Comparison of ENCODE assay signal across 22 mouse cellular contexts in genomic region chr7:41560681-41561080, GRCm38 (mm10). TPM values are rescaled to one million over a fixed set of nuclear protein-coding genes. Genes with fewer than 3 reads are reported as not detected.
"Had no signal": no experiment of that assay in that cellular context is flagged by ENCODE, and none has a peak within 500 bp of the region (broad histone marks: within the 10 kb centered on the region; RNA-seq: fewer than 3 reads in every experiment).

No protein-coding gene starts in this region.

- ATAC-seq: liver, embryonic 12.5 days had no signal

- H3K36me3 ChIP-seq: limb, embryonic 15.5 days; liver, embryonic 12.5 days; lung, embryonic 15.5 days; midbrain, embryonic 12.5 days; stomach, embryonic 15.5 days had no signal

- H3K27ac ChIP-seq: limb, embryonic 15.5 days; liver, embryonic 12.5 days; lung, embryonic 15.5 days; midbrain, embryonic 12.5 days; stomach, embryonic 15.5 days had no signal

- H3K9ac ChIP-seq: limb, embryonic 15.5 days; liver, embryonic 12.5 days; lung, embryonic 15.5 days; midbrain, embryonic 12.5 days; stomach, embryonic 15.5 days had no signal

- H3K4me2 ChIP-seq: limb, embryonic 15.5 days; liver, embryonic 12.5 days; lung, embryonic 15.5 days; midbrain, embryonic 12.5 days; stomach, embryonic 15.5 days had no signal

- H3K4me3 ChIP-seq: limb, embryonic 15.5 days; liver, embryonic 12.5 days; lung, embryonic 15.5 days; midbrain, embryonic 12.5 days; stomach, embryonic 15.5 days had no signal

- H3K27me3 ChIP-seq: limb, embryonic 15.5 days; liver, embryonic 12.5 days; lung, embryonic 15.5 days; midbrain, embryonic 12.5 days; stomach, embryonic 15.5 days had no signal

- H3K4me1 ChIP-seq: limb, embryonic 15.5 days; liver, embryonic 12.5 days; lung, embryonic 15.5 days; midbrain, embryonic 12.5 days; stomach, embryonic 15.5 days had no signal

- H3K9me3 ChIP-seq: limb, embryonic 15.5 days; lung, embryonic 15.5 days; stomach, embryonic 15.5 days had no signal

- DNase-seq: kidney, postnatal 14 days; lung, postnatal 14 days; right cerebral cortex, postnatal 14 days; thymus, adult 18-20 months; thymus, postnatal 14 days had no signal

RNA-seq across cellular contexts. Expression of gene Gm6871, which starts 12.8 kb away (rescaled TPM):
- total RNA-seq: layer of hippocampus, adult 8-10 months; layer of hippocampus, postnatal 14 days; left cerebral cortex, adult 18-20 months; left cerebral cortex, postnatal 10 days; megakaryocyte-erythroid progenitor cell, adult 5-6 weeks; midbrain, postnatal 0 days had no signal
- polyA plus RNA-seq: kidney, embryonic 14.5 days; large intestine, adult 2 months; limb, embryonic 11.5 days; limb, embryonic 15.5 days; liver, embryonic 16.5 days; lung, embryonic 15.5 days; midbrain, embryonic 12.5 days; midbrain, postnatal 0 days; neural tube, embryonic 14.5 days; spleen, adult 2 months had no signal
